Comparison of ENCODE assay signal across 9 mouse cellular contexts in the genomic region with DNA sequence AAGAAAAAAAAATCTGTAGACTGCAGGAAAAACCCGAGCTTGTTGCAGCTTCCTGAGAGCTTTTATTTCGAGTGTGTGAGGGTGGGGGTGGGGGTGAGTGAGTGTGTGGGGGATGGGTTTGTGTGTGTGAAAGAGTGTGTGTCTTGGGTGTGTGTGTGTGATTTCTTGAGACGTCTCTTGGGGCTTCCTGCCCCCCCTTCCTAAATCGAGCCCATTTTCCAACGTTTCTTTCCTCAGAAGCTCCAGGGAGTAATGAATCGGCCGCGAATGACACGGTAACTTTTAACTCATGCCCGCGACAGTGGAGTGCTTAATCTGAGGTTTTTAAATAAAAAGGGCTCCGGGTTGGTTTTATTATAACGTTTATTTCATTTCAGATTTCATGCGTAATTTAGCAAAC. TPM values are rescaled to one million over a fixed set of nuclear protein-coding genes. Genes with fewer than 3 reads are reported as not detected.
DNase-seq lines count a peak whose midpoint lies in the region; ATAC-seq and TF ChIP-seq lines count a peak whose summit lies in the region.
"Had no signal": no experiment of that assay in that cellular context is flagged by ENCODE, and none has a peak within 500 bp of the region (broad histone marks: within the 10 kb centered on the region; RNA-seq: fewer than 3 reads in every experiment).

No protein-coding gene starts in this region.

- no peak for DNase-seq in kidney, adult 2 months
- peak; percentile 14 for DNase-seq in naive thymus-derived CD4-positive, alpha-beta T cell, adult 2 months (ENCODE audit: low read depth)
- no peak for DNase-seq in thymus, adult 2 months
- no peak for DNase-seq in gastrocnemius, postnatal 25 days
- DNase-seq in cerebellum, postnatal 36 days, result no peak
- DNase-seq: adrenal gland, postnatal 10 days had no signal

- WGBS in kidney, embryonic 15.5 days, result 2% methylated on average over 14 of the region's 14 CpGs
- WGBS in kidney, adult 2 months, result 11% methylated on average over 14 of the region's 14 CpGs
- WGBS in embryonic facial prominence, embryonic 15.5 days, result 2% methylated on average over 14 of the region's 14 CpGs
- WGBS in intestine, embryonic 15.5 days, result 7% methylated on average over 14 of the region's 14 CpGs
- WGBS in thymus, adult 2 months, result 1% methylated on average over 14 of the region's 14 CpGs

- H3K4me3 ChIP-seq in kidney, embryonic 15.5 days (replicated peaks), result peak overlapping the region; percentile 78
- H3K4me3 ChIP-seq in kidney, adult 2 months (ENCODE audit: insufficient read depth, low read depth, low read length), result no peak overlapping the region
- H3K4me3 ChIP-seq in embryonic facial prominence, embryonic 15.5 days (replicated peaks), result peak overlapping the region; percentile 85
- peak overlapping the region; percentile 78; the same call in 1 of the 2 replicates for H3K4me3 ChIP-seq in intestine, embryonic 15.5 days (replicated peaks)
- H3K4me3 ChIP-seq in thymus, adult 2 months (ENCODE audit: control insufficient read depth, insufficient read depth, low read length), result no peak overlapping the region

- no peak overlapping the region for H3K9ac ChIP-seq in kidney, embryonic 15.5 days
- H3K9ac ChIP-seq in embryonic facial prominence, embryonic 15.5 days, result no peak overlapping the region
- H3K9ac ChIP-seq in intestine, embryonic 15.5 days, result no peak overlapping the region

- no peak for ATAC-seq in kidney, embryonic 15.5 days (replicated peaks; ENCODE audit: low FRiP score)
- ATAC-seq in embryonic facial prominence, embryonic 15.5 days (ENCODE audit: insufficient number of reproducible peaks, low FRiP score, low TSS enrichment, low read depth), result no peak
- no peak for ATAC-seq in intestine, embryonic 15.5 days

- H3K9me3 ChIP-seq in kidney, embryonic 15.5 days (replicated peaks), result no peaks in the 10 kb centered on the region
- H3K9me3 ChIP-seq in embryonic facial prominence, embryonic 15.5 days (replicated peaks), result no peaks in the 10 kb centered on the region
- H3K9me3 ChIP-seq in intestine, embryonic 15.5 days, result no peaks in the 10 kb centered on the region

- H3K4me1 ChIP-seq in kidney, embryonic 15.5 days, result peaks cover 51% of the 10 kb centered on the region
- H3K4me1 ChIP-seq in kidney, adult 2 months (ENCODE audit: control insufficient read depth, insufficient read depth, low read length), result no peaks in the 10 kb centered on the region
- peaks cover 50% of the 10 kb centered on the region for H3K4me1 ChIP-seq in embryonic facial prominence, embryonic 15.5 days
- peaks cover 37% of the 10 kb centered on the region for H3K4me1 ChIP-seq in intestine, embryonic 15.5 days (replicated peaks)
- H3K4me1 ChIP-seq in thymus, adult 2 months (replicated peaks; ENCODE audit: control insufficient read depth, insufficient read depth, low read length), result peaks cover 20% of the 10 kb centered on the region

- no peak for TF ChIP-seq POLR2A in kidney, adult 2 months (IDR thresholded peaks at IDR 0.05; ENCODE audit: low read depth, low read length)
- no peak for TF ChIP-seq POLR2A in thymus, adult 2 months (IDR thresholded peaks at IDR 0.05; ENCODE audit: control insufficient read depth, extremely low read depth, insufficient read depth, low read length, poor library complexity)

- no peak for TF ChIP-seq CTCF in kidney, adult 2 months (conservative IDR thresholded peaks at IDR 0.05; ENCODE audit: insufficient read depth, insufficient read length, low read depth, low read length)
- TF ChIP-seq CTCF in thymus, adult 2 months (IDR thresholded peaks at IDR 0.05; ENCODE audit: borderline replicate concordance, control insufficient read depth, extremely low read depth, insufficient read depth, low read length, poor library complexity), result no peak

- H3K4me2 ChIP-seq in kidney, embryonic 15.5 days, result peak overlapping the region; percentile 94
- peak overlapping the region; percentile 82 for H3K4me2 ChIP-seq in embryonic facial prominence, embryonic 15.5 days (replicated peaks)
- H3K4me2 ChIP-seq in intestine, embryonic 15.5 days (replicated peaks), result peak overlapping the region; percentile 94

- H3K27me3 ChIP-seq in kidney, embryonic 15.5 days, result peaks cover 88% of the 10 kb centered on the region
- peaks cover 2% of the 10 kb centered on the region; the same call in 1 of the 2 replicates for H3K27me3 ChIP-seq in kidney, adult 2 months (replicated peaks; ENCODE audit: control insufficient read depth, insufficient read depth, low read length)
- H3K27me3 ChIP-seq in embryonic facial prominence, embryonic 15.5 days, result peaks cover 4% of the 10 kb centered on the region; the same call in 1 of the 2 replicates
- H3K27me3 ChIP-seq in intestine, embryonic 15.5 days (replicated peaks), result peaks cover 28% of the 10 kb centered on the region
- H3K27me3 ChIP-seq in thymus, adult 2 months (ENCODE audit: control insufficient read depth, insufficient read depth, low read length), result peaks cover 20% of the 10 kb centered on the region; the same call in 1 of the 2 replicates

- no peaks in the 10 kb centered on the region for H3K36me3 ChIP-seq in kidney, embryonic 15.5 days
- H3K36me3 ChIP-seq in kidney, adult 2 months (ENCODE audit: control insufficient read depth, insufficient read depth, low read length), result no peaks in the 10 kb centered on the region
- no peaks in the 10 kb centered on the region for H3K36me3 ChIP-seq in embryonic facial prominence, embryonic 15.5 days
- H3K36me3 ChIP-seq in intestine, embryonic 15.5 days, result no peaks in the 10 kb centered on the region
- H3K36me3 ChIP-seq in thymus, adult 2 months (ENCODE audit: control insufficient read depth, insufficient read depth, low read length), result no peaks in the 10 kb centered on the region

- no peak overlapping the region for H3K27ac ChIP-seq in kidney, embryonic 15.5 days
- H3K27ac ChIP-seq in kidney, adult 2 months (ENCODE audit: insufficient read depth, low read depth, low read length), result no peak overlapping the region
- no peak overlapping the region for H3K27ac ChIP-seq in embryonic facial prominence, embryonic 15.5 days (replicated peaks)
- no peak overlapping the region for H3K27ac ChIP-seq in intestine, embryonic 15.5 days
- H3K27ac ChIP-seq in thymus, adult 2 months (ENCODE audit: control insufficient read depth, insufficient read depth, low read length), result no peak overlapping the region

RNA-seq across cellular contexts. Expression of gene Mn1, which starts 1.6 kb away (rescaled TPM):
- polyA plus RNA-seq in kidney, embryonic 15.5 days (2015; fragmentation: Nextera tagmentation; extraction: Ambion mirVana), result 6.2 and 7.8 TPM in 2 replicates
- 1.1 and 1.4 TPM in 2 replicates for polyA plus RNA-seq in kidney, adult 2 months (2012; rRNA removed)
- 34.1 and 39.3 TPM in 2 replicates for polyA plus RNA-seq in embryonic facial prominence, embryonic 15.5 days (2015; fragmentation: Nextera tagmentation; extraction: Ambion mirVana)
- 8.0 and 8.7 TPM in 2 replicates for polyA plus RNA-seq in intestine, embryonic 15.5 days (2015; fragmentation: Nextera tagmentation; extraction: Ambion mirVana)
- polyA plus RNA-seq in thymus, adult 2 months (2012; rRNA removed), result 2.4 and 3.4 TPM in 2 replicates
- total RNA-seq in gastrocnemius, postnatal 25 days (2021), result 10 to 100 TPM; 49.1 to 75.2 TPM

Comparison
In these comparisons a context has a peak if more than half of its experiments do, and no peak if none do; other contexts are left out.
1. H3K4me3 ChIP-seq: peak in kidney, embryonic 15.5 days (single experiment), embryonic facial prominence, embryonic 15.5 days (single experiment) and intestine, embryonic 15.5 days (single experiment); none in kidney, adult 2 months (single experiment) and thymus, adult 2 months (single experiment).
2. Peak in every context shown above with its lines, with median percentiles within 50 percentile points of each other: H3K4me2 ChIP-seq.